Mouse (Mus musculus) ES-Bruce4 (cell line): ENCODE measurements around the gene Atp2a2.

ENCODE experiments used
- CTCF ChIP-seq: IDR thresholded peaks from one replicate; pipeline ENCODE4 v1.8.1; 2011; ENCODE audit warnings: low read depth, low read length
- POLR2A ChIP-seq: IDR thresholded peaks from one replicate; pipeline ENCODE4 v1.8.1; 2011; ENCODE audit warnings: low read length; ENCODE audit not compliant: insufficient read depth

- no peak for TF ChIP-seq POLR2A
- TF ChIP-seq CTCF: no peak
Measured at GRCm38 (mm10) chr5:122482733-122483391, 19.2 kb downstream of the Atp2a2 start.
